Mouse (Mus musculus) heart, embryonic 11.5 days (tissue): Measurements from ENCODE around the gene Sec24a. TPM values are rescaled to one million over a fixed set of nuclear protein-coding genes. Genes with fewer than 3 reads are reported as not detected.

Source experiments
- ATAC-seq: fragments of 200-750 bp; cut with Nextera tagmentation; replicated peaks from 2 replicates; pipeline ENCODE4 v1.8.0; 2017; ENCODE audit warnings: moderate library complexity; ENCODE audit not compliant: insufficient number of reproducible peaks, low FRiP score, low TSS enrichment
- H3K27ac ChIP-seq: fragments of 300-500 bp; sonication (generic); 2 replicates; pipeline ENCODE4 v1.5.1; 2014; ENCODE audit warnings: mild to moderate bottlenecking, low read depth, low read length
- H3K27me3 ChIP-seq: fragments of 300-500 bp; sonication (generic); 2 replicates; pipeline ENCODE4 v1.6.1; 2014; ENCODE audit warnings: mild to moderate bottlenecking, low read length, mixed read lengths; ENCODE audit not compliant: control insufficient read depth, insufficient read depth
- H3K36me3 ChIP-seq: fragments of 300-500 bp; sonication (generic); 2 replicates; pipeline ENCODE4 v1.6.1; 2014; ENCODE audit warnings: mild to moderate bottlenecking, low read length, moderate library complexity, mixed read lengths; ENCODE audit not compliant: control insufficient read depth, insufficient read depth
- H3K4me1 ChIP-seq: fragments of 300-500 bp; sonication (generic); 2 replicates; pipeline ENCODE4 v1.6.1; 2014; ENCODE audit warnings: low read length; ENCODE audit not compliant: control insufficient read depth, insufficient read depth
- H3K4me2 ChIP-seq: fragments of 300-500 bp; sonication (generic); 2 replicates; pipeline ENCODE4 v1.6.1; 2014; ENCODE audit warnings: mild to moderate bottlenecking, moderate library complexity
- H3K4me3 ChIP-seq: fragments of 300-500 bp; sonication (generic); 2 replicates; pipeline ENCODE4 v1.5.1; 2014; ENCODE audit warnings: low read depth, low read length
- H3K9ac ChIP-seq: fragments of 300-500 bp; sonication (generic); 2 replicates; pipeline ENCODE4 v1.6.1; 2014; ENCODE audit warnings: mild to moderate bottlenecking, low read depth, low read length, moderate library complexity
- H3K9me3 ChIP-seq: fragments of 300-500 bp; sonication (generic); replicated peaks from 2 replicates; pipeline ENCODE4 v1.6.1; 2016; ENCODE audit warnings: low read length; ENCODE audit not compliant: control insufficient read depth
- WGBS: fragments of 180-500 bp; shearing (Covaris S2); extraction: QIAGEN DNeasy Blood & Tissue Kit; methylation state at CpG from one replicate; pipeline ENCODE4 v1.1.7; 2014; ENCODE audit not compliant: insufficient replicate concordance; 5-methylcytosine and 5-hydroxymethylcytosine counted together
- polyA plus RNA-seq: library from polyadenylated mRNA; unstranded; fragments of >200 nt; fragmentation: Nextera tagmentation; extraction: Ambion mirVana; gene quantifications from 2 replicates; pipeline ENCODE4 v1.2.1, GENCODE M21; 2014

Gene Sec24a
- polyA plus RNA-seq, 1 experiment from 2014 or later: 14.5 TPM

DNA sequence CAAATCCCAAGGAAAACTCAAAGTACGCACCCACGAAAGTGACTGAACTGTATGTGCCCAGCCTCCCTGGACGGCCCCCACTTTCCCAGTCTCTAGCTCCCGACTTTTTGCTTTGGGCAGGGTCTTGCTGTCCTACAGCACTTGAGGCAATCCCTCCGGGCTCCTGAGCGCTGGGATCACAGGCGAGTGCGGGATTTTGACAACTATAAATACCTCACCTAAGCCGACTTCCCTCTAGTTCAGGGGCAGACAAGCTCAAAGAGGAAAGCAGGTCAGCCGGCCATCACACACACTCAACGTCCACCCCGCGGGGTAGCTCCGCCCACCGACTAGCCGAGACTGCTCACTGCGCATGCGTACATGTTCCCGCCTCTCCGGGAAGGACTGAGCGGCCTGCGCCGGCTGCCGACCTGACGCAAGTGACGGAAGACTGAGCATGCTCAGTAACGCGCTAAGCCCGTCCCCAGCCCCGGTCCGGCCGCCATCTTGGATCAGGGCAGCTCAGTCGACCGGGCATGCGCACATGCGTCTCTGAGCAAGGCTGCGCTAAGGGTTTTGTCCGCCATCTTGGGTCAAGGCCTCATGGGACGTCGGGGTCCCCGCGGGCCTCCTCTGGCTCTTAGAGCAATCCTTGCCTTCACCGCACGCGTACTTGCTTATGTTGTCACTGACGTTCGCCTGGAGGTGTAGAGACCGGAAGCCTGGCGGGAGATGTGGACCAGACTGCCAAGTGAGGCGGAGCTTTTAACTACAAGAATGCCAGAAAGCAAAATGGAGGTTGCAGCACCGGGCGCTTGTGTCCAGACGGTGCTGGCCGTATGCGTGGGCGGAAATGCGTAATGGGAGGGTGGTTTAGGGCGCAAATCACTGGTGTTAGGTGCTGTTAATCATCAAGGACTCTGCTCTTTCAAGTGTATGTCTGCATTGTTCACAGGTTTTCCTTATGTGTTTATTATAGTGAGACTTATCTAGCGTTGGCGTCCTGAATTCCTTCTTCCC, 74.8 kb downstream of the Sec24a start, which contains the start of gene 0610009B22Rik:
Gene 0610009B22Rik, minus strand, starts transcription at position 545 of the 999 bp plus-strand sequence.
- peak within 1 kb of the TSS; percentile 70 for H3K4me2 ChIP-seq
- peak; percentile 99 for ATAC-seq
- no peaks in the 10 kb centered on the region for H3K9me3 ChIP-seq
- H3K36me3 ChIP-seq: no peaks in the 10 kb centered on the region
- no peaks in the 10 kb centered on the region for H3K27me3 ChIP-seq
- under 1% methylated on average over 60 of the region's 60 CpGs for WGBS
- H3K4me1 ChIP-seq: 0 out of 2 replicates have a peak, but pooled peaks cover 3% of the 10 kb centered on the region
- peak within 1 kb of the TSS; percentile 62 for H3K4me3 ChIP-seq
- H3K9ac ChIP-seq: peak within 1 kb of the TSS; percentile 84
- peak within 1 kb of the TSS; percentile 98 for H3K27ac ChIP-seq

- H3K4me1 ChIP-seq: no peaks in the 10 kb centered on the region
- H3K27ac ChIP-seq: no peak overlapping the region
- no peak overlapping the region for H3K4me3 ChIP-seq
- no peak overlapping the region; the same call in 1 of the 2 replicates for H3K4me2 ChIP-seq
- no peaks in the 10 kb centered on the region for H3K27me3 ChIP-seq
- ATAC-seq: no peak
- H3K36me3 ChIP-seq: no peaks in the 10 kb centered on the region
- 41% methylated on average over 8 of the region's 8 CpGs for WGBS
- H3K9ac ChIP-seq: no peak overlapping the region
- no peaks in the 10 kb centered on the region for H3K9me3 ChIP-seq
These were observed 81.5 kb downstream of the Sec24a start for GRCm38 (mm10) chr11:51681976-51682374.

- H3K4me3 ChIP-seq: no peak overlapping the region
- no peaks in the 10 kb centered on the region for H3K9me3 ChIP-seq
- no peaks in the 10 kb centered on the region for H3K36me3 ChIP-seq
- peak overlapping the region; percentile 47 for H3K4me2 ChIP-seq
- no peaks in the 10 kb centered on the region for H3K27me3 ChIP-seq
- no peak for ATAC-seq
- WGBS: 31% methylated on average over 13 of the region's 13 CpGs
- 0 out of 2 replicates have a peak overlapping the region, but pooled peaks have one; percentile 12 for H3K9ac ChIP-seq
- H3K4me1 ChIP-seq: no peaks in the 10 kb centered on the region
- H3K27ac ChIP-seq: no peak overlapping the region
These were observed 82.0 kb downstream of the Sec24a start for GRCm38 (mm10) chr11:51681324-51681975.

DNA sequence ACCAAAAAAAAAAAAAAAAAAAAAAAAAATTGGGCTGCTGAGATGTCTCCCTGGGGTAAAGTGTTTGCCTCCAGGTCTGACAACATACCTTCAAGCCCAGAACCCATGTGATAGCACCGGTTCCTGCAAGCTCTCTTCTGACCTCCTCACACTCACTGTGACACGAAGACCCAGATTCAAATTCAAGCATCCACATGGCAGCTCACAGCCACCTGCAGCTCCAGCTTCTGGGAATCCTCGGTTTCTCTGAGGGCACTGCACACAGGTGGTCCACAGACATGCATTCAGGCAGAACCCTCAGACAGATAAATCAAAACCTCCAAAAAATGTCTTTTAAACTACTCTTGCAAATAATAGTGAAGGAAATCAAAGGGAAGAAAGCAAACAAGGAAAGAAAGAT, 84.0 kb downstream of the Sec24a start:
- WGBS: 61% methylated on average over 3 of the region's 3 CpGs
- Histone ChIP-seq H3K36me3 (no peaks in the 10 kb centered on the region), H3K9me3 (no peaks in the 10 kb centered on the region), H3K27me3 (no peaks in the 10 kb centered on the region), H3K4me2 (no peak overlapping the region), H3K4me1 (no peaks in the 10 kb centered on the region), H3K27ac (no peak overlapping the region), H3K9ac (no peak overlapping the region), H3K4me3 (no peak overlapping the region)
- no peak for ATAC-seq

DNA sequence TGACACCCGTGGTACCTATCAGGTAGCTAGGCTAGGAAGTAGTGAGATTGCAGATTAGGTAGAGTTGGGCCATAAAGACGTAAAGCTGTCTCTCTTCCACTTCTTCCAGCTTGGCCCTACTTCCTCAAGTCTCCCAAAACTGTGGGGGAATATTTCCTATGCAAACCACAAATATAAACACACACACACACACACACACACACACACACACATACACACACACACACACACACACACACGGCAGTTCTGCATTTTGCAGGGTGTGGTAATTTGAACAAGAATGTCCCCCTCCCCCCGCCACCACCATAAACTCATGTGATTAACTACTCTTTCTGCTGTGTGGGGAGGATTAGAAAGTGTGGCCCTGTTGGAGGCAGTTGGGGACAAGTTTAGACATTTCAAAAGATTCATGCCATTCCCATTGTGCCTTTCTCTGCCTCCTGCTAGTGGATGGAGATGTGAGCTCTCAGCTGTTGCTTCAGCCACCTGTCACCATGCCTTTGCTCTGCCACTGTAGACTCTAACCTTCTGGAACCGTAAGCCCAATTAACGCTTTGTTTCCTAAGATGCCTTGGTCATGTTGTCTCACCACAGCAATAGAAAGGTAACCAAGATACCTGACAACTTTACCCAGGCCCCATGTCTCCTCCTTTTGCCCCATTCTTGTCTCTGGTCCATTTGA, 85.6 kb downstream of the Sec24a start:
- H3K4me1 ChIP-seq: no peaks in the 10 kb centered on the region

GRCm38 (mm10) chr11:51675386-51675785, 88.0 kb downstream of the Sec24a start:
- Histone ChIP-seq H3K4me3 (no peak overlapping the region), H3K4me1 (no peaks in the 10 kb centered on the region), H3K36me3 (no peaks in the 10 kb centered on the region), H3K27me3 (no peaks in the 10 kb centered on the region), H3K9me3 (no peaks in the 10 kb centered on the region), H3K27ac (no peak overlapping the region), H3K4me2 (no peak overlapping the region), H3K9ac (no peak overlapping the region)
- ATAC-seq: no peak
- 71% methylated on average over 5 of the region's 5 CpGs for WGBS

More for the DNA sequence above, 85.6 kb downstream of the Sec24a start:
- H3K9ac ChIP-seq: no peak overlapping the region
- H3K36me3 ChIP-seq: no peaks in the 10 kb centered on the region
- H3K9me3 ChIP-seq: no peaks in the 10 kb centered on the region
- H3K4me3 ChIP-seq: no peak overlapping the region
- no peaks in the 10 kb centered on the region for H3K27me3 ChIP-seq
- H3K4me2 ChIP-seq: no peak overlapping the region
- 72% methylated on average over 6 of the region's 6 CpGs for WGBS
- ATAC-seq: no peak
- H3K27ac ChIP-seq: no peak overlapping the region

- Histone ChIP-seq H3K36me3 (no peaks in the 10 kb centered on the region), H3K9ac (no peak overlapping the region), H3K4me3 (no peak overlapping the region), H3K27me3 (no peaks in the 10 kb centered on the region), H3K4me1 (no peaks in the 10 kb centered on the region), H3K4me2 (no peak overlapping the region), H3K9me3 (no peaks in the 10 kb centered on the region), H3K27ac (no peak overlapping the region)
- 80% methylated on average over 9 of the region's 9 CpGs for WGBS
- ATAC-seq: no peak
These were observed 90.1 kb downstream of the Sec24a start for GRCm38 (mm10) chr11:51673291-51673690.

DNA sequence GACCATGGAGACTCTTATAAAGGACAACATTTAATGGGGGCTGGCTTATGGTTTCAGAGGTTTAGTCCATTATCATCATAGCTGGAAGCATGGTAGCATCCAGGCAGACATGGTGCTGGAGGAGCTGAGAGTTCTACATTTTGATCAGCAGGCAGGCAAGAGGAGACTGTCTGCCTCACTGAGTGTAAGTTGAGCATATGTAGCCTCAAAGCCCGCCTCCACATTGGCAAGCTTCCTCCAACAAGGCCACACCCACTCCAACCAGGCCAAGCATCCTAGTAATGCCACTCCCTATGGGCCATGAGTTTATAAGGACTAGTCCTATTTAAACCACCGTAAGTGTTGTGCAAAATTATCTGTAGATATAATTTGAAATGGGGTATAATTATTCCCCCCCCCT, 92.1 kb downstream of the Sec24a start:
- Histone ChIP-seq H3K27ac (no peak overlapping the region), H3K4me1 (no peaks in the 10 kb centered on the region), H3K9me3 (no peaks in the 10 kb centered on the region), H3K27me3 (no peaks in the 10 kb centered on the region), H3K4me2 (no peak overlapping the region), H3K36me3 (no peaks in the 10 kb centered on the region), H3K4me3 (no peak overlapping the region), H3K9ac (no peak overlapping the region)
- WGBS: 59% methylated on average over 2 of the region's 2 CpGs
- no peak for ATAC-seq
